9 mouse cellular contexts compared by ENCODE assay signal in the genomic region with DNA sequence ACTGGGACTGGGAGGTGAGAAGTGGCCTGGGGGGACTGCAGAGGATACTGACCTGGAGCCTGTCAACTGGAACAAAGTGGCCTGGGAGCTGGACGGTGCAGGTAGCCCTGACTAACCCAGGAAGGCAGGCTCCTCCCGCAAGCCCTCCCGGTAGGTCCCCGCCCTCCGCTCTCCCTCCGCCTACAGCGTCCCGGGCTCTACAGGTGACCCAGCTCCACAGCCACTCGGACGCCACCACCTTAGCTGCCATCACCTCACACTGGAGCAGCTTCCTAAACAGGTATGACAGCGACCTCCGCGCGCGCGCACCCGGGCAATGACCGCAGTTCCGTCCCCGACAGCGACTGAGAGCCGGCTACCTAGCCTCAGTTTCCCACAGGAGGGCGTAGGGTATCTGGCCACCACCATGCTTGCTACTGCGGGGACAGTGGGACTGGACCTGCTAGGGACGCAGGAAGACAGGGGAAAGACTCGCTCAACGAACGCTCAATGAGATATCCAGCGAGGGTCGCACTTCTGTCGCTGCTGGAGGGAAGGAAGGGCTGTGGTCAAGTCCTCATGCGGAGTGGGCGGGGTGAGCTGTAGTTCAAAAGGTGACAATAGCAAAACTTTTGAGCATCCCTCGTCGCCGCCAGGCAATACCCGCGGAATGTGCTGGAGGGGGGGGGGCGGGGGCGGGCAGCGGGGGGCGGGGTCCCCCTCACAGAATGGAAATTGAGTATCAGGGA. TPM values are rescaled to one million over a fixed set of nuclear protein-coding genes. Genes with fewer than 3 reads are reported as not detected.
DNase-seq lines count a peak whose midpoint lies in the region; ATAC-seq and TF ChIP-seq lines count a peak whose summit lies in the region.
"Had no signal": no experiment of that assay in that cellular context is flagged by ENCODE, and none has a peak within 500 bp of the region (broad histone marks: within the 10 kb centered on the region; RNA-seq: fewer than 3 reads in every experiment).

A gene (plus strand): TSS at position 181 of the 728 bp plus-strand sequence.

- no peaks in the 10 kb centered on the region for H3K9me3 ChIP-seq in heart, postnatal 0 days (replicated peaks; ENCODE audit: control insufficient read depth, low read length)
- H3K9me3 ChIP-seq in hindbrain, embryonic 13.5 days = no peaks in the 10 kb centered on the region
- H3K9me3 ChIP-seq in limb, embryonic 15.5 days = no peaks in the 10 kb centered on the region
- no peaks in the 10 kb centered on the region for H3K9me3 ChIP-seq in stomach, embryonic 14.5 days (ENCODE audit: control insufficient read depth, low read depth, low read length)

- H3K9ac ChIP-seq in heart, postnatal 0 days (replicated peaks; ENCODE audit: low read depth, low read length) = no peak within 1 kb of the TSS
- peak within 1 kb of the TSS; percentile 3; the same call in 1 of the 2 replicates for H3K9ac ChIP-seq in hindbrain, embryonic 13.5 days
- H3K9ac ChIP-seq in limb, embryonic 15.5 days = no peak within 1 kb of the TSS
- no peak within 1 kb of the TSS for H3K9ac ChIP-seq in stomach, embryonic 14.5 days (replicated peaks; ENCODE audit: low read depth, low read length)

- no peak for ATAC-seq in heart, postnatal 0 days (ENCODE audit: insufficient read depth, low read depth)
- ATAC-seq in hindbrain, embryonic 13.5 days (ENCODE audit: low FRiP score) = no peak
- no peak for ATAC-seq in limb, embryonic 15.5 days (ENCODE audit: insufficient number of reproducible peaks, low FRiP score, low TSS enrichment, low read depth)
- ATAC-seq in stomach, embryonic 14.5 days (ENCODE audit: insufficient number of reproducible peaks, insufficient read depth, low FRiP score, low read depth) = peak; percentile 61

- peak within 1 kb of the TSS; percentile 18; the same call in 1 of the 2 replicates for H3K4me2 ChIP-seq in heart, postnatal 0 days (ENCODE audit: low read depth, low read length)
- peak within 1 kb of the TSS; percentile 64 for H3K4me2 ChIP-seq in hindbrain, embryonic 13.5 days
- H3K4me2 ChIP-seq in limb, embryonic 15.5 days = peak within 1 kb of the TSS; percentile 46
- H3K4me2 ChIP-seq in stomach, embryonic 14.5 days (replicated peaks; ENCODE audit: low read depth, low read length) = peak within 1 kb of the TSS; percentile 59

- no peak for TF ChIP-seq EP300 in heart, postnatal 0 days (IDR thresholded peaks at IDR 0.05; ENCODE audit: low read depth)

- H3K36me3 ChIP-seq in heart, postnatal 0 days (replicated peaks; ENCODE audit: control insufficient read depth, insufficient read depth, low read length) = no peaks in the 10 kb centered on the region
- H3K36me3 ChIP-seq in hindbrain, embryonic 13.5 days = no peaks in the 10 kb centered on the region
- H3K36me3 ChIP-seq in limb, embryonic 15.5 days = no peaks in the 10 kb centered on the region
- H3K36me3 ChIP-seq in stomach, embryonic 14.5 days (ENCODE audit: control insufficient read depth, insufficient read depth, low read length) = no peaks in the 10 kb centered on the region

- 4% methylated on average over 33 of the region's 42 CpGs for WGBS in heart, postnatal 0 days
- WGBS in hindbrain, embryonic 13.5 days = 2% methylated on average over 40 of the region's 42 CpGs
- WGBS in limb, embryonic 15.5 days = 2% methylated on average over 39 of the region's 42 CpGs
- WGBS in stomach, embryonic 14.5 days = 4% methylated on average over 37 of the region's 42 CpGs

- peaks cover 34% of the 10 kb centered on the region for H3K27me3 ChIP-seq in heart, postnatal 0 days (ENCODE audit: control insufficient read depth, insufficient read depth, low read length)
- H3K27me3 ChIP-seq in hindbrain, embryonic 13.5 days = peaks cover 35% of the 10 kb centered on the region
- peaks cover 39% of the 10 kb centered on the region for H3K27me3 ChIP-seq in limb, embryonic 15.5 days
- peaks cover 15% of the 10 kb centered on the region; the same call in 1 of the 2 replicates for H3K27me3 ChIP-seq in stomach, embryonic 14.5 days (ENCODE audit: control insufficient read depth, insufficient read depth, low read length)

- intact Hi-C loops in heart, postnatal 36 days (cut with DNase I) = no loop called here

- no peaks in the 10 kb centered on the region for H3K4me1 ChIP-seq in heart, postnatal 0 days (ENCODE audit: control insufficient read depth, insufficient read depth)
- H3K4me1 ChIP-seq in hindbrain, embryonic 13.5 days (replicated peaks) = peaks cover 11% of the 10 kb centered on the region
- H3K4me1 ChIP-seq in limb, embryonic 15.5 days = peaks cover 7% of the 10 kb centered on the region
- H3K4me1 ChIP-seq in stomach, embryonic 14.5 days (ENCODE audit: control insufficient read depth, insufficient read depth, low read length) = no peaks in the 10 kb centered on the region

- H3K4me3 ChIP-seq in heart, postnatal 0 days (ENCODE audit: low read depth, low read length) = peak within 1 kb of the TSS; percentile 6; the same call in 1 of the 2 replicates
- H3K4me3 ChIP-seq in hindbrain, embryonic 13.5 days = peak within 1 kb of the TSS; percentile 36
- H3K4me3 ChIP-seq in limb, embryonic 15.5 days = peak within 1 kb of the TSS; percentile 24
- H3K4me3 ChIP-seq in stomach, embryonic 14.5 days (ENCODE audit: low read depth, low read length) = peak within 1 kb of the TSS; percentile 25

- TF ChIP-seq CTCF in heart, postnatal 0 days (IDR thresholded peaks at IDR 0.05; ENCODE audit: low read depth) = no peak

- H3K27ac ChIP-seq in heart, postnatal 0 days (ENCODE audit: low read depth) = no peak within 1 kb of the TSS
- H3K27ac ChIP-seq in hindbrain, embryonic 13.5 days = no peak within 1 kb of the TSS
- no peak within 1 kb of the TSS for H3K27ac ChIP-seq in limb, embryonic 15.5 days
- H3K27ac ChIP-seq in stomach, embryonic 14.5 days (ENCODE audit: low read length) = no peak within 1 kb of the TSS

- no peak for DNase-seq in heart, postnatal 0 days (ENCODE audit: low spot score)
- no peak for DNase-seq in heart, postnatal 36 days
- DNase-seq in adrenal gland, adult 8-10 months = no peak
- DNase-seq in adipocyte (ENCODE audit: low spot score) = no peak
- DNase-seq in thymus, postnatal 36 days = no peak

RNA-seq across cellular contexts. Expression of the gene that starts here (rescaled TPM):
- not detected in 2 replicates for total RNA-seq in heart, postnatal 0 days (2014; rRNA removed; ENCODE audit: low replicate concordance)
- 0.05 and 0.10 TPM in 2 replicates for polyA plus RNA-seq in heart, postnatal 0 days (2015; fragmentation: Nextera tagmentation; extraction: Ambion mirVana)
- not detected for total RNA-seq in heart, postnatal 36 days (2021)
- polyA plus RNA-seq in hindbrain, embryonic 13.5 days (2015; fragmentation: Nextera tagmentation; extraction: Ambion mirVana) = 0.17 TPM in 1 of 2 replicates, not detected in the other
- 0.26 and 0.55 TPM in 2 replicates for polyA plus RNA-seq in limb, embryonic 15.5 days (2015; fragmentation: Nextera tagmentation; extraction: Ambion mirVana)
- polyA plus RNA-seq in stomach, embryonic 14.5 days (2014; fragmentation: Nextera tagmentation; extraction: Ambion mirVana) = 0.42 and 0.51 TPM in 2 replicates
- under 1 TPM; 0.11 to 0.44 (median 0.13) TPM for total RNA-seq in adrenal gland, adult 8-10 months (2022)
- total RNA-seq: MEL had no signal

Comparison
In these comparisons a context has a peak if more than half of its experiments do, and no peak if none do; other contexts are left out.
1. Peak in ATAC-seq, H3K4me3 ChIP-seq and H3K4me2 ChIP-seq in stomach, embryonic 14.5 days; RNA of the gene not detected or under 1 TPM.